Mouse (Mus musculus): Measurements from ENCODE around the gene Maats1.

- TF ChIP-seq CTCF (IDR thresholded peaks at IDR 0.05; ENCODE audit: extremely low read depth, insufficient read depth, low read length) (no peak), POLR2A (IDR thresholded peaks at IDR 0.05; ENCODE audit: extremely low read depth, insufficient read depth, low read length) (no peak)
These were observed 24.3 kb upstream of the Maats1 start for GRCm38 (mm10) chr16:38366231-38366630.
